Mouse (Mus musculus): ENCODE data around the gene Flot1. TPM values are rescaled to one million over a fixed set of nuclear protein-coding genes. Genes with fewer than 3 reads are reported as not detected.

The Flot1 gene
- polyA plus RNA-seq, 1 experiment from 2014 or later = 50.0 TPM

- H3K9ac ChIP-seq (ENCODE audit: low read depth, low read length) = no peak overlapping the region
- no peak overlapping the region for H3K4me3 ChIP-seq (ENCODE audit: low read depth, low read length)
- H3K27ac ChIP-seq (ENCODE audit: low read depth, low read length) = no peak overlapping the region
- WGBS = 63% methylated on average over 6 of the region's 6 CpGs
- no peaks in the 10 kb centered on the region for H3K9me3 ChIP-seq (ENCODE audit: control insufficient read depth, low read length)
- no peaks in the 10 kb centered on the region for H3K36me3 ChIP-seq (ENCODE audit: control insufficient read depth, insufficient read depth, low read length)
- no peaks in the 10 kb centered on the region for H3K4me1 ChIP-seq (replicated peaks; ENCODE audit: control insufficient read depth, insufficient read depth, low read length)
- ATAC-seq (ENCODE audit: low FRiP score) (no peak), DNase-seq (ENCODE audit: low spot score) (no peak)
- H3K27me3 ChIP-seq (ENCODE audit: control insufficient read depth, insufficient read depth, low read length) = no peaks in the 10 kb centered on the region
- no peak overlapping the region for H3K4me2 ChIP-seq (replicated peaks; ENCODE audit: low read depth, low read length)
Observed at GRCm38 (mm10) chr17:35803020-35803419, 20.0 kb upstream of the Flot1 start.

GRCm38 (mm10) chr17:35803858-35804399 is 19.1 kb upstream of the Flot1 start:
- H3K9me3 ChIP-seq (ENCODE audit: control insufficient read depth, low read length) = no peaks in the 10 kb centered on the region
- no peak overlapping the region for H3K4me2 ChIP-seq (replicated peaks; ENCODE audit: low read depth, low read length)
- no peak overlapping the region for H3K27ac ChIP-seq (ENCODE audit: low read depth, low read length)
- H3K36me3 ChIP-seq (ENCODE audit: control insufficient read depth, insufficient read depth, low read length) = no peaks in the 10 kb centered on the region
- WGBS = 92% methylated on average over 4 of the region's 4 CpGs
- no peaks in the 10 kb centered on the region for H3K4me1 ChIP-seq (replicated peaks; ENCODE audit: control insufficient read depth, insufficient read depth, low read length)
- H3K9ac ChIP-seq (ENCODE audit: low read depth, low read length) = no peak overlapping the region
- no peak overlapping the region for H3K4me3 ChIP-seq (ENCODE audit: low read depth, low read length)
- DNase-seq (ENCODE audit: low spot score) (no peak), ATAC-seq (ENCODE audit: low FRiP score) (no peak)
- H3K27me3 ChIP-seq (ENCODE audit: control insufficient read depth, insufficient read depth, low read length) = no peaks in the 10 kb centered on the region

DNA sequence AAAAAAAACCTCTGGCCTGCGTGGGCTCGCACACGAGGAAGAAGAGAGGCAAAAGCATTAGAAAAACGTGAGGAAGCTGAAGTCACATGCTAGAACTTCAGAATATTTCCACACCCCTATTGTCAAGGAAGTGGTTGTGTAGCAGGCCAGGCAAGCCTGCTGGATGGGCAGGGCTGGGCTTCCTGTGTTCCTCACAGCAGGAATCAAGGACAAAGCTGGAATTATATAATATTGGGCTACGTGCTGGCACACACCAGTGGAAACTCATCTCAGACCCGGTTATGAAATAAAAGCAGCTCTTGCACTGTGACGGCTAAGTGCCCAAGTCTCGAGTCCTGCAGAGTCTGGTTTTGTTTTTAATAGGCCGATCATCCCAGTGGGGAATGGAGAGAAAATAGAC is 15.0 kb upstream of the Flot1 start:
- 70% methylated on average over 9 of the region's 9 CpGs for WGBS
- Histone ChIP-seq H3K9ac (ENCODE audit: low read depth, low read length) (no peak overlapping the region), H3K9me3 (ENCODE audit: control insufficient read depth, low read length) (no peaks in the 10 kb centered on the region), H3K36me3 (ENCODE audit: control insufficient read depth, insufficient read depth, low read length) (no peaks in the 10 kb centered on the region), H3K4me3 (ENCODE audit: low read depth, low read length) (no peak overlapping the region), H3K27me3 (ENCODE audit: control insufficient read depth, insufficient read depth, low read length) (no peaks in the 10 kb centered on the region), H3K4me2 (replicated peaks; ENCODE audit: low read depth, low read length) (no peak overlapping the region), H3K27ac (ENCODE audit: low read depth, low read length) (no peak overlapping the region), H3K4me1 (replicated peaks; ENCODE audit: control insufficient read depth, insufficient read depth, low read length) (no peaks in the 10 kb centered on the region)
- DNase-seq (ENCODE audit: low spot score) (no peak), ATAC-seq (ENCODE audit: low FRiP score) (no peak)

- ATAC-seq (ENCODE audit: low FRiP score) = no peak
Observed at GRCm38 (mm10) chr17:35809395-35809794, 13.6 kb upstream of the Flot1 start.

DNA sequence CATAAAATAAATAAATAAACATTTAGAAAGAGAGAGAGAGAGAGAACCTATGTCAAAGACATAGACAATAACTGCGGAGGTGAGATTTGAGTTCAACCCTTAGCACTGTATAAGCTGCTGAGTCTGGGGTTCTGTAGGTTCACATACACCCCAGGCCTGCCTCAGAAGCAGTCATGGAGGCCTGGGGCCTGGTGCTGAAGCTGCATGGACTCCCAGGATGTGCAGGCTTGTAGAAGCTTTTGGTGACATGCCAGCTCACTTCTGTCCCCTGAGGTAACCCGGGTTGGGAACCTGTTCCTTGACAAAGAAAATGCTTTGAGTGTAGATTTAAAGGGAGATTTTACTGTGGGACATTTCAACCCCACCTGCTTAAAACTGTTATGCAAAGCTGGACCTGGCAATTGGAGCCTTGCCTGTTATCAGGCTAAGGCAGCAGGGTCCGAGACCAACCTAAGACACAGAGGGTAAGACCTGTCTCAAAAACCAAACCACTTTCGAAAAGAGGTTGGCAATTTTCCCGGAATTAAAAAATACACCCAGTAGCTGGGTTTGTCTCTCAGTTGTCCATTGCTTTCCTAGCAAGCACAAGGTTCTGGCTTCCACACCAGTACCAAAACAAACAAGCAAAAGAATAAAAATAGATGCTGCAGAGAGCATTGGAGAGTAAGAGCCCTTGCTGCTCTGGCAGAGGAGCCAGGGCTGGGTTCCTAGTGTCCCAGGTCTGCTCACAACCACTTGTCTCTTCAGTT is 12.0 kb upstream of the Flot1 start:
- Histone ChIP-seq H3K9me3 (ENCODE audit: control insufficient read depth, low read length) (no peaks in the 10 kb centered on the region), H3K4me2 (replicated peaks; ENCODE audit: low read depth, low read length) (no peak overlapping the region), H3K9ac (ENCODE audit: low read depth, low read length) (no peak overlapping the region), H3K27me3 (ENCODE audit: control insufficient read depth, insufficient read depth, low read length) (no peaks in the 10 kb centered on the region), H3K27ac (ENCODE audit: low read depth, low read length) (no peak overlapping the region), H3K4me3 (ENCODE audit: low read depth, low read length) (no peak overlapping the region), H3K4me1 (replicated peaks; ENCODE audit: control insufficient read depth, insufficient read depth, low read length) (no peaks in the 10 kb centered on the region), H3K36me3 (ENCODE audit: control insufficient read depth, insufficient read depth, low read length) (no peaks in the 10 kb centered on the region)
- ATAC-seq (ENCODE audit: low FRiP score) (no peak), DNase-seq (ENCODE audit: low spot score) (no peak)
- WGBS = 88% methylated on average over 5 of the region's 5 CpGs

More at GRCm38 (mm10) chr17:35809395-35809794, 13.6 kb upstream of the Flot1 start:
- H3K36me3 ChIP-seq (ENCODE audit: control insufficient read depth, insufficient read depth, low read length) = no peaks in the 10 kb centered on the region
- H3K4me1 ChIP-seq (replicated peaks; ENCODE audit: control insufficient read depth, insufficient read depth, low read length) = no peaks in the 10 kb centered on the region
- no peaks in the 10 kb centered on the region for H3K27me3 ChIP-seq (ENCODE audit: control insufficient read depth, insufficient read depth, low read length)
- H3K4me3 ChIP-seq (ENCODE audit: low read depth, low read length) = no peak overlapping the region
- H3K4me2 ChIP-seq (replicated peaks; ENCODE audit: low read depth, low read length) = no peak overlapping the region
- H3K9me3 ChIP-seq (ENCODE audit: control insufficient read depth, low read length) = no peaks in the 10 kb centered on the region
- H3K9ac ChIP-seq (ENCODE audit: low read depth, low read length) = no peak overlapping the region
- DNase-seq (ENCODE audit: low spot score) = no peak
- 91% methylated on average over 11 of the region's 11 CpGs for WGBS
- H3K27ac ChIP-seq (ENCODE audit: low read depth, low read length) = no peak overlapping the region

DNA sequence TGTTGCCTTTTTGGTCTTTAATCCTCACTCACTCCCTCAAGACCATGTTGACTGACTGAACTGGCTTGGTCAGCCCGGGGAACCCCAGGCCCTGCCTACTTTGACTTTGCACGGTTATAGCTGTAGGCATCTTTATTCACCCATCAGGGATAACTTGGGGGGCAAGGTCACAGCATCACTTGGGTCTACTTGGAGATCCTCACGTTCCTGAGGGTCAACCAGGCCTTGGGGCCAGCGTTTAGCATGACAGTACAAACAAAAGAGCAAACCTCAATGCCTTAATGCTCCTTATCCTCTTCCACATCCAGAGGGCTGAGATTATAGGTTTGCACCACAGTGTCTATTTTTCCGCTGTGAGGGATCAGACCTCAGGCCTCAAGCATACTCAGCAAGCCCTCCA is 10.7 kb upstream of the Flot1 start:
- no peak overlapping the region for H3K9ac ChIP-seq (ENCODE audit: low read depth, low read length)
- H3K4me3 ChIP-seq (ENCODE audit: low read depth, low read length) = no peak overlapping the region
- H3K27me3 ChIP-seq (ENCODE audit: control insufficient read depth, insufficient read depth, low read length) = no peaks in the 10 kb centered on the region
- H3K36me3 ChIP-seq (ENCODE audit: control insufficient read depth, insufficient read depth, low read length) = no peaks in the 10 kb centered on the region
- no peaks in the 10 kb centered on the region for H3K9me3 ChIP-seq (ENCODE audit: control insufficient read depth, low read length)
- WGBS = 71% methylated on average over 5 of the region's 5 CpGs
- DNase-seq (ENCODE audit: low spot score) = no peak
- ATAC-seq (ENCODE audit: low FRiP score) = no peak
- H3K27ac ChIP-seq (ENCODE audit: low read depth, low read length) = no peak overlapping the region
- no peak overlapping the region for H3K4me2 ChIP-seq (replicated peaks; ENCODE audit: low read depth, low read length)
- H3K4me1 ChIP-seq (replicated peaks; ENCODE audit: control insufficient read depth, insufficient read depth, low read length) = no peaks in the 10 kb centered on the region

GRCm38 (mm10) chr17:35812736-35813135 is 10.3 kb upstream of the Flot1 start:
- H3K27ac ChIP-seq (ENCODE audit: low read depth, low read length) = no peak overlapping the region
- no peaks in the 10 kb centered on the region for H3K36me3 ChIP-seq (ENCODE audit: control insufficient read depth, insufficient read depth, low read length)
- H3K4me3 ChIP-seq (ENCODE audit: low read depth, low read length) = no peak overlapping the region
- DNase-seq (ENCODE audit: low spot score) (no peak), ATAC-seq (ENCODE audit: low FRiP score) (no peak)
- H3K4me1 ChIP-seq (replicated peaks; ENCODE audit: control insufficient read depth, insufficient read depth, low read length) = no peaks in the 10 kb centered on the region
- no peaks in the 10 kb centered on the region for H3K9me3 ChIP-seq (ENCODE audit: control insufficient read depth, low read length)
- 81% methylated on average over 6 of the region's 6 CpGs for WGBS
- H3K4me2 ChIP-seq (replicated peaks; ENCODE audit: low read depth, low read length) = no peak overlapping the region
- no peaks in the 10 kb centered on the region for H3K27me3 ChIP-seq (ENCODE audit: control insufficient read depth, insufficient read depth, low read length)
- H3K9ac ChIP-seq (ENCODE audit: low read depth, low read length) = no peak overlapping the region

GRCm38 (mm10) chr17:35813245-35813647 is 9.8 kb upstream of the Flot1 start:
- H3K9ac ChIP-seq (ENCODE audit: low read depth, low read length) = no peak overlapping the region
- no peak overlapping the region for H3K27ac ChIP-seq (ENCODE audit: low read depth, low read length)
- H3K36me3 ChIP-seq (ENCODE audit: control insufficient read depth, insufficient read depth, low read length) = no peaks in the 10 kb centered on the region
- H3K9me3 ChIP-seq (ENCODE audit: control insufficient read depth, low read length) = no peaks in the 10 kb centered on the region
- no peak overlapping the region for H3K4me2 ChIP-seq (replicated peaks; ENCODE audit: low read depth, low read length)
- DNase-seq (ENCODE audit: low spot score) (no peak), ATAC-seq (ENCODE audit: low FRiP score) (no peak)
- no peaks in the 10 kb centered on the region for H3K4me1 ChIP-seq (replicated peaks; ENCODE audit: control insufficient read depth, insufficient read depth, low read length)
- 74% methylated on average over 7 of the region's 7 CpGs for WGBS
- H3K4me3 ChIP-seq (ENCODE audit: low read depth, low read length) = no peak overlapping the region
- H3K27me3 ChIP-seq (ENCODE audit: control insufficient read depth, insufficient read depth, low read length) = no peaks in the 10 kb centered on the region

DNA sequence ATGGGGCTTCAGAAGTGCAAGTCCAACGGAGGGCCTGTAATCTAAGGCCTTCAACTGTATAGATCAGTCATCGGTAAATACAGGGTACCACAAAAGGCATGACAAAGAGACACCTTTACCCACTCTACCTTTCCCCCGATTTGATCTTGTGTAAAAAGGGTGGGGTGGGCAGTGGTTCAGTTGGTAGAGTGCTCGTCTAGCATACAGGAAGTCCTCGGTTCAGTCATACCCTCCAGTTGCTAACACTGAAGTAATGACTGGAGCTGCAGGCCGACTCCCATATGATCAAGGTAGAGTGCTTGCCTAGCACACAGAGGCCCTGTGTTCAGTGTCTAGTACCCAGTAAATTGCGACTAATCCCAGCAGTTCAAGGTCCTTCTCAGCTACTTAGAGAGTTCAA is 9.4 kb upstream of the Flot1 start:
- Histone ChIP-seq H3K4me1 (replicated peaks; ENCODE audit: control insufficient read depth, insufficient read depth, low read length) (no peaks in the 10 kb centered on the region), H3K27me3 (ENCODE audit: control insufficient read depth, insufficient read depth, low read length) (no peaks in the 10 kb centered on the region), H3K4me2 (replicated peaks; ENCODE audit: low read depth, low read length) (no peak overlapping the region), H3K4me3 (ENCODE audit: low read depth, low read length) (no peak overlapping the region), H3K27ac (ENCODE audit: low read depth, low read length) (no peak overlapping the region), H3K9ac (ENCODE audit: low read depth, low read length) (no peak overlapping the region), H3K9me3 (ENCODE audit: control insufficient read depth, low read length) (no peaks in the 10 kb centered on the region), H3K36me3 (ENCODE audit: control insufficient read depth, insufficient read depth, low read length) (no peaks in the 10 kb centered on the region)
- no peak for ATAC-seq (ENCODE audit: low FRiP score)
- 87% methylated on average over 7 of the region's 7 CpGs for WGBS
- no peak for DNase-seq (ENCODE audit: low spot score)
